Mouse (Mus musculus): ENCODE results near the gene Olfr1443.

GRCm38 (mm10) chr19:12685231-12685630 lies 7.3 kb downstream of the Olfr1443 start:
- no peak for TF ChIP-seq CTCF (IDR thresholded peaks at IDR 0.05; ENCODE audit: borderline replicate concordance, extremely low read depth, insufficient read depth, insufficient read length)
- no peak for TF ChIP-seq POLR2A (IDR thresholded peaks at IDR 0.05; ENCODE audit: borderline replicate concordance, extremely low read depth, insufficient read depth, insufficient read length, poor library complexity, severe bottlenecking)
